Mouse (Mus musculus): ENCODE measurements around the gene Taf11. TPM values are rescaled to one million over a fixed set of nuclear protein-coding genes. Genes with fewer than 3 reads are reported as not detected.

Taf11 gene
- polyA plus RNA-seq, 1 experiment from 2014 or later: 63.1 TPM

- Histone ChIP-seq H3K9me3 (no peaks in the 10 kb centered on the region), H3K4me2 (no peak overlapping the region), H3K27me3 (replicated peaks) (no peaks in the 10 kb centered on the region), H3K4me1 (no peaks in the 10 kb centered on the region), H3K36me3 (replicated peaks) (no peaks in the 10 kb centered on the region), H3K4me3 (no peak overlapping the region), H3K27ac (no peak overlapping the region), H3K9ac (no peak overlapping the region)
- WGBS: 96% methylated on average over 4 of the region's 4 CpGs
- ATAC-seq (replicated peaks): no peak
Observed at GRCm38 (mm10) chr17:27866737-27867136, 42.9 kb downstream of the Taf11 start.

- ATAC-seq (replicated peaks): no peak
- Histone ChIP-seq H3K27ac (no peak overlapping the region), H3K9ac (no peak overlapping the region), H3K4me1 (no peaks in the 10 kb centered on the region), H3K4me3 (no peak overlapping the region), H3K9me3 (no peaks in the 10 kb centered on the region), H3K36me3 (replicated peaks) (no peaks in the 10 kb centered on the region), H3K27me3 (replicated peaks) (no peaks in the 10 kb centered on the region), H3K4me2 (no peak overlapping the region)
- WGBS: 94% methylated on average over 2 of the region's 2 CpGs
Observed at GRCm38 (mm10) chr17:27865461-27865860, 44.2 kb downstream of the Taf11 start.

- ATAC-seq (replicated peaks): no peak
- H3K4me2 ChIP-seq: no peak overlapping the region
- no peak overlapping the region for H3K4me3 ChIP-seq
- H3K9me3 ChIP-seq: no peaks in the 10 kb centered on the region
- H3K36me3 ChIP-seq (replicated peaks): no peaks in the 10 kb centered on the region
- H3K27me3 ChIP-seq (replicated peaks): no peaks in the 10 kb centered on the region
- no peak overlapping the region for H3K27ac ChIP-seq
- peaks cover 27% of the 10 kb centered on the region for H3K4me1 ChIP-seq
- peak overlapping the region; percentile 16; the same call in 1 of the 2 replicates for H3K9ac ChIP-seq
- 46% methylated on average over 2 of the region's 2 CpGs for WGBS
Observed at GRCm38 (mm10) chr17:27859131-27859530, 50.5 kb downstream of the Taf11 start.

- H3K4me3 ChIP-seq: peak overlapping the region; percentile 81
- no peaks in the 10 kb centered on the region for H3K9me3 ChIP-seq
- H3K27me3 ChIP-seq (replicated peaks): no peaks in the 10 kb centered on the region
- peak overlapping the region; percentile 74 for H3K4me2 ChIP-seq
- H3K27ac ChIP-seq: no peak overlapping the region
- H3K4me1 ChIP-seq: peaks cover 27% of the 10 kb centered on the region
- ATAC-seq (replicated peaks): no peak
- peaks cover 4% of the 10 kb centered on the region; the same call in 1 of the 2 replicates for H3K36me3 ChIP-seq (replicated peaks)
- 60% methylated on average over 11 of the region's 11 CpGs for WGBS
- peak overlapping the region; percentile 85 for H3K9ac ChIP-seq
Observed at GRCm38 (mm10) chr17:27857649-27858475, 51.8 kb downstream of the Taf11 start.

- peaks cover 12% of the 10 kb centered on the region for H3K36me3 ChIP-seq (replicated peaks)
- H3K4me3 ChIP-seq: peak overlapping the region; percentile 81
- peak; percentile 71 for ATAC-seq (replicated peaks)
- H3K4me2 ChIP-seq: peak overlapping the region; percentile 74
- peak overlapping the region; percentile 85 for H3K9ac ChIP-seq
- peaks cover 27% of the 10 kb centered on the region for H3K4me1 ChIP-seq
- peak overlapping the region; percentile 89 for H3K27ac ChIP-seq
- H3K9me3 ChIP-seq: no peaks in the 10 kb centered on the region
- 1% methylated on average over 50 of the region's 52 CpGs for WGBS
- no peaks in the 10 kb centered on the region for H3K27me3 ChIP-seq (replicated peaks)
Observed at GRCm38 (mm10) chr17:27856798-27857648, 52.6 kb downstream of the Taf11 start.

GRCm38 (mm10) chr17:27856265-27856797 is 53.3 kb downstream of the Taf11 start, which contains the start of gene Uhrf1bp1:
TSS of gene Uhrf1bp1 (plus strand) at chr17:27856441.
- H3K4me2 ChIP-seq: peak within 1 kb of the TSS; percentile 74
- H3K4me3 ChIP-seq: peak within 1 kb of the TSS; percentile 81
- peak within 1 kb of the TSS; percentile 89 for H3K27ac ChIP-seq
- WGBS: under 1% methylated on average over 54 of the region's 54 CpGs
- ATAC-seq (replicated peaks): peak; percentile 88
- peak within 1 kb of the TSS; percentile 85 for H3K9ac ChIP-seq
- no peaks in the 10 kb centered on the region for H3K27me3 ChIP-seq (replicated peaks)
- peaks cover 12% of the 10 kb centered on the region for H3K36me3 ChIP-seq (replicated peaks)
- H3K9me3 ChIP-seq: no peaks in the 10 kb centered on the region
- H3K4me1 ChIP-seq: peaks cover 27% of the 10 kb centered on the region

Other genes starting within 250 kb of the Taf11 start
- 1.6 and 1.8 TPM in 2 replicates for gene Spdef, start 180.9 kb downstream of the Taf11 start, polyA plus RNA-seq (2015; fragmentation: Nextera tagmentation; extraction: Ambion mirVana)
- 10.9 and 11.4 TPM in 2 replicates for gene D17Wsu92e, start 89.2 kb downstream of the Taf11 start, polyA plus RNA-seq (2015; fragmentation: Nextera tagmentation; extraction: Ambion mirVana)
- 204 and 212 TPM in 2 replicates for gene Snrpc, start 71.7 kb downstream of the Taf11 start, polyA plus RNA-seq (2015; fragmentation: Nextera tagmentation; extraction: Ambion mirVana)
- gene Uhrf1bp1, start 53.4 kb downstream of the Taf11 start, polyA plus RNA-seq (2015; fragmentation: Nextera tagmentation; extraction: Ambion mirVana): 7.0 and 7.1 TPM in 2 replicates
- 68.2 and 71.9 TPM in 2 replicates for gene Anks1, start 538 bp downstream of the Taf11 start, polyA plus RNA-seq (2015; fragmentation: Nextera tagmentation; extraction: Ambion mirVana)
- 1.9 and 2.2 TPM in 2 replicates for gene Tcp11, start 170.8 kb upstream of the Taf11 start, polyA plus RNA-seq (2015; fragmentation: Nextera tagmentation; extraction: Ambion mirVana)
- 6.0 and 6.4 TPM in 2 replicates for gene Scube3, start 232.3 kb upstream of the Taf11 start, polyA plus RNA-seq (2015; fragmentation: Nextera tagmentation; extraction: Ambion mirVana)